Mouse (Mus musculus) kidney, embryonic 16.5 days (tissue): ENCODE data around the gene Ndufaf4. TPM values are rescaled to one million over a fixed set of nuclear protein-coding genes. Genes with fewer than 3 reads are reported as not detected.

Source experiments
- polyA plus RNA-seq: library from polyadenylated mRNA; unstranded; fragments of >200 nt; fragmentation: Nextera tagmentation; extraction: Ambion mirVana; gene quantifications from 2 replicates; pipeline ENCODE4 v1.2.1, GENCODE M21; 2015

The Ndufaf4 gene
- polyA plus RNA-seq, 1 experiment from 2014 or later = 46.4 TPM

Other genes starting within 250 kb of the Ndufaf4 start
- 4.0 and 4.5 TPM in 2 replicates for gene Klhl32, start 47.0 kb upstream of the Ndufaf4 start, polyA plus RNA-seq
- 0.61 and 0.71 TPM in 2 replicates for gene Gpr63, start 68.3 kb downstream of the Ndufaf4 start, polyA plus RNA-seq